8 mouse cellular contexts compared by ENCODE assay signal in the genomic region with DNA sequence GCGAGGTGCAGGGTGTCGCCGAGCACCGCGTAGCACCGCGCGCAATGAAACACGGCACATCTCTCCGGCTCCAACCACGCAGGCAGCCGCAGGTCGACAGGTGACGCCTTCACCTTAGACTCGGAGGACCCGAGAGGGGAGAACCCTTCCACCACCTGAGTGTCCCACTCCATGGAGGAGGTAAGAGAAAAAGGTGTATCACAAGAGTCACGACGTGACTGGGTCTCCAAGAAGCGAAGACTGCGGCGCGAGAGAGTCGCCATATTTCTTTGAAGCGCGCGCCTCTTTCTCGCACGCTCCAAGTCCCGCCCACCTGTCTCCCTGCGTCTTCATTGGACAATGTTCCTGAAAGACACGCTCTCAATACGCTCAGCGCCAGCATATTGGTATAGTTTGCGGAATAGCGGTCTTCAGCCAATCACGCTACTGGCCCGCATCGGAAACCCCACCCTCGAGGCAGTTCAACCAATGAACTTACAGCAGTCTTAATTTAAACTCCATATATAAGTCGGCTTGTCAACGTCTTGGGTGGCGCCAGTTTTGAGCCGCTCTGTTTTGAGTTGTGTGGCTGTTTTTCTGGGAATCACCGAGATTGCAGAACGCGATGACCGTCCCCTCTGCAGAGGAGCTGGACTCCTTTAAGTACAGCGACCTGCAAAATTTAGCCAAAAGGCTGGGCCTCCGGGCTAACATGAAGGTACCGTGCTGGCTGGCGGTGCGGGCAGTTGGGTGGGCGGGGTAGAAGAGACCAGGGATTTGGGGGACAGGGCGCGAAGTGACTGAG. TPM values are rescaled to one million over a fixed set of nuclear protein-coding genes. Genes with fewer than 3 reads are reported as not detected.
DNase-seq lines count a peak whose midpoint lies in the region; ATAC-seq lines count a peak whose summit lies in the region.

A gene (plus strand): TSS at position 100 of the 784 bp plus-strand sequence.
A gene (minus strand): TSS at position 271 of the 784 bp plus-strand sequence.

- H3K36me3 ChIP-seq in hindbrain, embryonic 11.5 days (ENCODE audit: control insufficient read depth, insufficient read depth, low read length), result no peaks in the 10 kb centered on the region

- no peak within 1 kb of the TSS for H3K27ac ChIP-seq in hindbrain, embryonic 11.5 days (ENCODE audit: low read depth, low read length)

- peak; percentile 99 for ATAC-seq in hindbrain, embryonic 11.5 days (ENCODE audit: low FRiP score)

- peak; percentile 95 for DNase-seq in Muller cell, postnatal 12 days (ENCODE audit: inconsistent ontology term)
- peak; percentile 92 for DNase-seq in cerebellum, adult 9-11 months
- DNase-seq in frontal cortex, adult 2 months (ENCODE audit: extremely low spot score in 1 of 2, low spot score in 1 of 2), result peak; percentile 96
- peak; percentile 95 for DNase-seq in hindbrain, embryonic 11.5 days (ENCODE audit: low spot score)
- peak; percentile 86 to 88 for DNase-seq in layer of hippocampus, postnatal 10 days (ENCODE audit: low spot score in 2 of 2)
- DNase-seq in lung, postnatal 10 days, result peak; percentile 96
- peak; percentile 88 for DNase-seq in ovary, postnatal 36 days (ENCODE audit: low spot score)
- peak; percentile 92 for DNase-seq in thymus, postnatal 25 days

- peaks cover 8% of the 10 kb centered on the region; the same call in 1 of the 2 replicates for H3K4me1 ChIP-seq in hindbrain, embryonic 11.5 days (replicated peaks; ENCODE audit: control insufficient read depth, insufficient read depth, low read length)

- peak within 1 kb of the TSS; percentile 74 for H3K4me2 ChIP-seq in hindbrain, embryonic 11.5 days (replicated peaks; ENCODE audit: low read depth, low read length)

- WGBS in hindbrain, embryonic 11.5 days, result under 1% methylated on average over 55 of the region's 55 CpGs

- H3K9me3 ChIP-seq in hindbrain, embryonic 11.5 days (ENCODE audit: control insufficient read depth, low read length), result no peaks in the 10 kb centered on the region

- H3K4me3 ChIP-seq in hindbrain, embryonic 11.5 days (ENCODE audit: low read depth, low read length), result peak within 1 kb of the TSS; percentile 80

- H3K9ac ChIP-seq in hindbrain, embryonic 11.5 days (ENCODE audit: low read depth, low read length), result peak within 1 kb of the TSS; percentile 60

- H3K27me3 ChIP-seq in hindbrain, embryonic 11.5 days (ENCODE audit: control insufficient read depth, insufficient read depth, low read length), result no peaks in the 10 kb centered on the region

RNA-seq across cellular contexts. Expression of the first gene that starts in this region (rescaled TPM):
- polyA plus RNA-seq in frontal cortex, adult 2 months (2012; rRNA removed), result 0.76 and 0.86 TPM in 2 replicates
- 87.1 and 89.1 TPM in 2 replicates for polyA plus RNA-seq in hindbrain, embryonic 11.5 days (2014; fragmentation: Nextera tagmentation; extraction: Ambion mirVana)
- total RNA-seq in layer of hippocampus, postnatal 10 days (2021), result 1 to 10 TPM; 3.5 to 3.7 TPM

RNA-seq across cellular contexts. Expression of the second gene that starts in this region (rescaled TPM):
- polyA plus RNA-seq in frontal cortex, adult 2 months (2012; rRNA removed), result 1.4 and 1.7 TPM in 2 replicates
- 30.7 and 33.2 TPM in 2 replicates for polyA plus RNA-seq in hindbrain, embryonic 11.5 days (2014; fragmentation: Nextera tagmentation; extraction: Ambion mirVana)
- 1 to 10 TPM; 3.6 to 4.8 TPM for total RNA-seq in layer of hippocampus, postnatal 10 days (2021)

Comparison
In these comparisons a context has a peak if more than half of its experiments do, and no peak if none do; other contexts are left out.
1. RNA of the first gene that starts in this region (polyA plus RNA-seq): 87.1 to 89.1 TPM in hindbrain, embryonic 11.5 days; 0.76 to 0.86 TPM in frontal cortex, adult 2 months; every median in the first group is over 10 times any median in the second.
2. RNA of the second gene that starts in this region (polyA plus RNA-seq): 30.7 to 33.2 TPM in hindbrain, embryonic 11.5 days; 1.4 to 1.7 TPM in frontal cortex, adult 2 months; every median in the first group is over 10 times any median in the second.
3. Peak in every context shown above with its lines, with median percentiles within 50 percentile points of each other: DNase-seq.